Mouse (Mus musculus) cerebellum, adult 18-20 months (tissue): ENCODE measurements at regions not wholly inside any gene's neighbourhood (a gene's known extent, or its start where the extent isn't known, plus 50 kb on each side); places are given as distances from the start of the nearest gene placed in this dataset.
A peak's percentile ranks its signal among the peaks of the same experiment; 100 is the strongest.

Experiments used
- DNase-seq, 2 experiments: peaks; one replicate each; pipeline ENCODE4 v3.0.0; 2021

GRCm38 (mm10) chr6:67113686-67114278, 76.5 kb upstream of the Gadd45a start:
- DNase-seq: no peak

- DNase-seq: no peak
These were observed 76.0 kb upstream of the Gadd45a start for GRCm38 (mm10) chr6:67113261-67113660.

GRCm38 (mm10) chr6:67112311-67112710, 75.1 kb upstream of the Gadd45a start:
- DNase-seq: no peak

GRCm38 (mm10) chr6:67111581-67111980, 74.3 kb upstream of the Gadd45a start:
- no peak for DNase-seq

- no peak for DNase-seq
These were observed 73.1 kb upstream of the Gadd45a start for GRCm38 (mm10) chr6:67110391-67110790.

- DNase-seq: no peak
These were observed 72.5 kb upstream of the Gadd45a start for GRCm38 (mm10) chr6:67109774-67110173.

- no peak for DNase-seq
These were observed 70.3 kb upstream of the Gadd45a start for GRCm38 (mm10) chr6:67107517-67107916.

GRCm38 (mm10) chr6:67106493-67106892, 69.2 kb upstream of the Gadd45a start:
- DNase-seq: no peak

- no peak for DNase-seq
These were observed 68.1 kb upstream of the Gadd45a start for GRCm38 (mm10) chr6:67105386-67105785.

GRCm38 (mm10) chr6:67104205-67104604, 66.9 kb upstream of the Gadd45a start:
- DNase-seq: no peak

- DNase-seq: peak; percentile 40 to 44
These were observed 65.4 kb upstream of the Gadd45a start for GRCm38 (mm10) chr6:67102541-67103134.

- peak; percentile 15 to 26 for DNase-seq
These were observed 64.8 kb upstream of the Gadd45a start for GRCm38 (mm10) chr6:67102014-67102413.

- no peak for DNase-seq
These were observed 57.2 kb upstream of the Gadd45a start for GRCm38 (mm10) chr6:67094426-67094825.

- DNase-seq: no peak
These were observed 55.9 kb upstream of the Gadd45a start for GRCm38 (mm10) chr6:67093128-67093527.

GRCm38 (mm10) chr6:67090150-67090549, 52.9 kb upstream of the Gadd45a start:
- DNase-seq: peak; percentile 39 to 49

- peak; percentile 24 to 37 for DNase-seq
These were observed 52.4 kb upstream of the Gadd45a start for GRCm38 (mm10) chr6:67089530-67090140.

- no peak for DNase-seq
These were observed 51.6 kb upstream of the Gadd45a start for GRCm38 (mm10) chr6:67088741-67089455.

GRCm38 (mm10) chr6:67087837-67088440, 50.7 kb upstream of the Gadd45a start:
- DNase-seq: no peak

- DNase-seq: no peak
These were observed 50.1 kb upstream of the Gadd45a start for GRCm38 (mm10) chr6:67087393-67087792.
